22 mouse cellular contexts compared by ENCODE assay signal in the genomic region with DNA sequence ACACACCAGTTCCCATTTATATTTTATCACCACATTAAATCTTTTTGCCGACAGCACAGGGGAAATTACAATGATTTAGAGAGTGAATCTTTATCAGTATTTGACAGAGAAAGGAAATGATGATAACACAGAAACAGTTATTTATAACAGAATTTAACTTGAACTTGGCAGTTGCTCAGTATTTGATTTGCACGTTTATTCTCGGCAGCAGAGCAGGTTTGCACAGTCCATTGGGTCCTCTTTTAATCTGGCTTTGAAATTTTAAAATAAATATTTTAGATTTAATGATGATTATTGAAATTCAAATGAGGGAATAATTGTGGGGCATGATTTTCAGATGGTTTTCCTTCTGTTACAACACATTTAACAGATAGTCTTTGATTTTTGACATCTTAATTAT.
"Had no signal": no experiment of that assay in that cellular context is flagged by ENCODE, and none has a peak within 500 bp of the region (broad histone marks: within the 10 kb centered on the region; RNA-seq: fewer than 3 reads in every experiment).

No protein-coding gene starts in this region.

- H3K27me3 ChIP-seq: kidney, embryonic 15.5 days; limb, embryonic 12.5 days; limb, embryonic 15.5 days; midbrain, embryonic 12.5 days; midbrain, embryonic 15.5 days; neural tube, embryonic 13.5 days had no signal

- H3K27ac ChIP-seq: kidney, embryonic 15.5 days; left cerebral cortex, adult 2 months; limb, embryonic 12.5 days; limb, embryonic 15.5 days; liver, embryonic 14.5 days; midbrain, embryonic 12.5 days; midbrain, embryonic 15.5 days; neural tube, embryonic 13.5 days had no signal

- H3K9ac ChIP-seq: kidney, embryonic 15.5 days; limb, embryonic 12.5 days; limb, embryonic 15.5 days; liver, embryonic 14.5 days; liver, postnatal 0 days; midbrain, embryonic 12.5 days; midbrain, embryonic 15.5 days; neural tube, embryonic 13.5 days had no signal

- H3K36me3 ChIP-seq: kidney, embryonic 15.5 days; limb, embryonic 12.5 days; limb, embryonic 15.5 days; midbrain, embryonic 12.5 days; midbrain, embryonic 15.5 days; neural tube, embryonic 13.5 days had no signal

- ATAC-seq: intestine, postnatal 0 days; liver, postnatal 0 days; midbrain, embryonic 15.5 days had no signal

- H3K4me3 ChIP-seq: kidney, embryonic 15.5 days; left cerebral cortex, adult 2 months; limb, embryonic 12.5 days; limb, embryonic 15.5 days; midbrain, embryonic 12.5 days; midbrain, embryonic 15.5 days; myocyte; neural tube, embryonic 13.5 days had no signal

- H3K4me1 ChIP-seq: kidney, embryonic 15.5 days; limb, embryonic 12.5 days; limb, embryonic 15.5 days; midbrain, embryonic 12.5 days; midbrain, embryonic 15.5 days; neural tube, embryonic 13.5 days had no signal

- H3K9me3 ChIP-seq: kidney, embryonic 15.5 days; limb, embryonic 12.5 days; limb, embryonic 15.5 days; midbrain, embryonic 12.5 days; midbrain, embryonic 15.5 days; neural tube, embryonic 13.5 days had no signal

- DNase-seq: kidney, adult 8-10 months; kidney, postnatal 25 days; layer of hippocampus, postnatal 36 days; left cerebral cortex, postnatal 4 days; liver, postnatal 0 days; lung, postnatal 14 days; lung, postnatal 4 days; retina, postnatal 1 day; thymus, adult 2 months; thymus, postnatal 14 days; thymus, postnatal 4 days had no signal

- H3K4me2 ChIP-seq: kidney, embryonic 15.5 days; limb, embryonic 12.5 days; limb, embryonic 15.5 days; liver, embryonic 11.5 days; midbrain, embryonic 12.5 days; midbrain, embryonic 15.5 days; neural tube, embryonic 13.5 days had no signal
